Mouse (Mus musculus): ENCODE results near the gene Bcr.
A peak's percentile ranks its signal among the peaks of the same experiment; 100 is the strongest.

DNA sequence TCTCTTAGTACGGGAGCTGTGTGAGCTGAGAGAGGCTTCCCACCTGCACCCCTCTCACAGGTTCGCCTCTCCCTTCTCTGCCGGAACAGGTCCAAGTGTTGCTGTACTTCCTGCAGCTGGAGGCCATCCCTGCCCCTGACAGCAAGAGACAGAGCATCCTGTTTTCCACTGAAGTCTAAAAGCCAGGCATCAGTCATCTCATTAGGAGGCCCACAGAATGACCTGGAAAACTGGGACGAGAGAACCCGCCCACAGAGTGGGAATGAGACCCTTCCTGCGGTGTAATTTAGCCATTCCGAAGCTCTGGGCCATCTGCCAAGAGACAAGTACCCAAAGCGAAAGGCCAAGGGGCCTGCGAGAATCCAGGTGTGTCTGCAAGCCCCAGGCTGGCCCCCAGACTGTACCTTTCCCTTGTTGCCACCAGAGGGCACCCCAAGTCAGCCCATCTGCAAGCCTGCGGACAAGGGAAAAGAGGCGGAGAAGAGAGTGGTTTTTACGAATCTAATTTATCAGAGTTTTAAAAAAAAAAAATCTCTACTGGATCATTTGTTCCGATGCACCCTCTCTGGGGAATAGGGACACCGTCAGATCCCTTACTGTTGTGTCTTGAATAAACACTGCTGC, 121.9 kb downstream of the Bcr start:
- no peak for TF ChIP-seq POLR2A (IDR thresholded peaks at IDR 0.05; ENCODE audit: borderline replicate concordance, extremely low read depth, low read depth, low read length)
- peak; percentile 84 for TF ChIP-seq CTCF (IDR thresholded peaks at IDR 0.05; ENCODE audit: insufficient read depth, low read length)
